In genomic region chr10:43790780-43791179, GRCm38 (mm10) we compare ENCODE assay signal across 26 mouse cellular contexts.
DNase-seq lines count a peak whose midpoint lies in the region; ATAC-seq and TF ChIP-seq lines count a peak whose summit lies in the region.
"Had no signal": no experiment of that assay in that cellular context is flagged by ENCODE, and none has a peak within 500 bp of the region (broad histone marks: within the 10 kb centered on the region; RNA-seq: fewer than 3 reads in every experiment).

No protein-coding gene starts in this region.

- no peak overlapping the region for H3K27ac ChIP-seq in midbrain, embryonic 10.5 days (replicated peaks)
- H3K27ac ChIP-seq in midbrain, postnatal 0 days (ENCODE audit: low read depth, low read length): no peak overlapping the region
- H3K27ac ChIP-seq in liver, embryonic 12.5 days: peak overlapping the region; percentile 88
- H3K27ac ChIP-seq: embryonic facial prominence, embryonic 13.5 days; forebrain, embryonic 15.5 days; heart, embryonic 13.5 days; hindbrain, postnatal 0 days; kidney, embryonic 15.5 days; midbrain, embryonic 12.5 days had no signal

- no peak overlapping the region for H3K4me3 ChIP-seq in midbrain, embryonic 10.5 days
- no peak overlapping the region for H3K4me3 ChIP-seq in midbrain, postnatal 0 days (ENCODE audit: low read depth, low read length)
- no peak overlapping the region for H3K4me3 ChIP-seq in liver, embryonic 12.5 days
- H3K4me3 ChIP-seq: embryonic facial prominence, embryonic 13.5 days; forebrain, embryonic 15.5 days; heart, embryonic 13.5 days; kidney, embryonic 15.5 days; midbrain, embryonic 12.5 days had no signal

- ATAC-seq in midbrain, postnatal 0 days (ENCODE audit: low FRiP score): no peak
- ATAC-seq in liver, embryonic 12.5 days: peak; percentile 66; the same call in 1 of the 2 replicates
- ATAC-seq in inflammation-experienced regulatory T-cells, adult 6 months: no peak
- ATAC-seq: forebrain, embryonic 15.5 days; hindbrain, postnatal 0 days had no signal

- no peaks in the 10 kb centered on the region for H3K9me3 ChIP-seq in midbrain, embryonic 10.5 days (replicated peaks)
- no peaks in the 10 kb centered on the region for H3K9me3 ChIP-seq in midbrain, postnatal 0 days (ENCODE audit: low read length)
- no peaks in the 10 kb centered on the region for H3K9me3 ChIP-seq in liver, embryonic 12.5 days (replicated peaks)
- H3K9me3 ChIP-seq: embryonic facial prominence, embryonic 13.5 days; forebrain, embryonic 15.5 days; heart, embryonic 13.5 days; kidney, embryonic 15.5 days; midbrain, embryonic 12.5 days had no signal

- H3K36me3 ChIP-seq in midbrain, embryonic 10.5 days: no peaks in the 10 kb centered on the region
- no peaks in the 10 kb centered on the region for H3K36me3 ChIP-seq in midbrain, postnatal 0 days (ENCODE audit: insufficient read depth, low read length)
- no peaks in the 10 kb centered on the region for H3K36me3 ChIP-seq in liver, embryonic 12.5 days
- H3K36me3 ChIP-seq: embryonic facial prominence, embryonic 13.5 days; forebrain, embryonic 15.5 days; heart, embryonic 13.5 days; kidney, embryonic 15.5 days; midbrain, embryonic 12.5 days had no signal

- TF ChIP-seq CTCF in midbrain, postnatal 0 days (IDR thresholded peaks at IDR 0.05): no peak

- no peaks in the 10 kb centered on the region for H3K4me1 ChIP-seq in midbrain, embryonic 10.5 days
- H3K4me1 ChIP-seq in midbrain, postnatal 0 days (ENCODE audit: insufficient read depth, low read length): no peaks in the 10 kb centered on the region
- H3K4me1 ChIP-seq in liver, embryonic 12.5 days: peaks cover 60% of the 10 kb centered on the region
- H3K4me1 ChIP-seq: embryonic facial prominence, embryonic 13.5 days; forebrain, embryonic 15.5 days; heart, embryonic 13.5 days; midbrain, embryonic 12.5 days had no signal

- DNase-seq in midbrain, embryonic 10.5 days (ENCODE audit: low spot score): peak; percentile 6
- no peak for DNase-seq in midbrain, postnatal 0 days (ENCODE audit: low spot score)
- DNase-seq in c-Kit-positive CD71-positive TER-119-negative erythroid progenitor cells, embryonic 14.5 days (ENCODE audit: low read depth): peak; percentile 11
- peak; percentile 29 to 39 for DNase-seq in spleen, postnatal 36 days (ENCODE audit: low spot score in 2 of 2)
- DNase-seq in ovary, postnatal 10 days (ENCODE audit: low spot score): no peak
- no peak for DNase-seq in adrenal gland, postnatal 10 days
- DNase-seq: cerebellum, adult 8-10 months; cerebellum, postnatal 36 days; embryo, embryonic 11 days; gastrocnemius, postnatal 10 days; heart, postnatal 14 days; kidney, adult 11 months; kidney, postnatal 4 days; layer of hippocampus, adult 9-11 months; lung, adult 18-20 months; lung, postnatal 10 days; retina, postnatal 1 day; right cerebral cortex, postnatal 25 days had no signal

- no peak overlapping the region for H3K4me2 ChIP-seq in midbrain, postnatal 0 days (ENCODE audit: low read depth, low read length, poor library complexity, severe bottlenecking)
- peak overlapping the region; percentile 45; the same call in 1 of the 2 replicates for H3K4me2 ChIP-seq in liver, embryonic 12.5 days
- H3K4me2 ChIP-seq: embryonic facial prominence, embryonic 13.5 days; forebrain, embryonic 15.5 days; heart, embryonic 13.5 days; kidney, embryonic 15.5 days; midbrain, embryonic 12.5 days had no signal

- WGBS in midbrain, embryonic 10.5 days: 89% methylated on average over 4 of the region's 4 CpGs
- 96% methylated on average over 4 of the region's 4 CpGs for WGBS in midbrain, postnatal 0 days
- 72% methylated on average over 4 of the region's 4 CpGs for WGBS in liver, embryonic 12.5 days (ENCODE audit: insufficient replicate concordance)

- no peak overlapping the region for H3K9ac ChIP-seq in midbrain, postnatal 0 days (replicated peaks; ENCODE audit: low read length, poor library complexity, severe bottlenecking)
- peak overlapping the region; percentile 47 for H3K9ac ChIP-seq in liver, embryonic 12.5 days
- H3K9ac ChIP-seq: embryonic facial prominence, embryonic 13.5 days; forebrain, embryonic 15.5 days; heart, embryonic 13.5 days; kidney, embryonic 15.5 days; midbrain, embryonic 12.5 days had no signal

- H3K27me3 ChIP-seq in midbrain, embryonic 10.5 days (ENCODE audit: low read depth, poor library complexity, severe bottlenecking): no peaks in the 10 kb centered on the region
- H3K27me3 ChIP-seq in midbrain, postnatal 0 days (ENCODE audit: insufficient read depth, low read length): no peaks in the 10 kb centered on the region
- no peaks in the 10 kb centered on the region for H3K27me3 ChIP-seq in liver, embryonic 12.5 days (replicated peaks)
- H3K27me3 ChIP-seq: embryonic facial prominence, embryonic 13.5 days; forebrain, embryonic 15.5 days; heart, embryonic 13.5 days; kidney, embryonic 15.5 days; midbrain, embryonic 12.5 days had no signal

Comparison
In these comparisons a context has a peak if more than half of its experiments do, and no peak if none do; other contexts are left out.
1. DNase-seq: peak in midbrain, embryonic 10.5 days (single experiment), c-Kit-positive CD71-positive TER-119-negative erythroid progenitor cells, embryonic 14.5 days (single experiment) and spleen, postnatal 36 days (2 of 2); none in midbrain, postnatal 0 days (single experiment), ovary, postnatal 10 days (single experiment) and adrenal gland, postnatal 10 days (single experiment).